Mouse (Mus musculus): ENCODE data around the gene Cd68. TPM values are rescaled to one million over a fixed set of nuclear protein-coding genes. Genes with fewer than 3 reads are reported as not detected.

Gene Cd68
- 100 to 1,000 TPM; 138 to 157 TPM for total RNA-seq (2023)

DNA sequence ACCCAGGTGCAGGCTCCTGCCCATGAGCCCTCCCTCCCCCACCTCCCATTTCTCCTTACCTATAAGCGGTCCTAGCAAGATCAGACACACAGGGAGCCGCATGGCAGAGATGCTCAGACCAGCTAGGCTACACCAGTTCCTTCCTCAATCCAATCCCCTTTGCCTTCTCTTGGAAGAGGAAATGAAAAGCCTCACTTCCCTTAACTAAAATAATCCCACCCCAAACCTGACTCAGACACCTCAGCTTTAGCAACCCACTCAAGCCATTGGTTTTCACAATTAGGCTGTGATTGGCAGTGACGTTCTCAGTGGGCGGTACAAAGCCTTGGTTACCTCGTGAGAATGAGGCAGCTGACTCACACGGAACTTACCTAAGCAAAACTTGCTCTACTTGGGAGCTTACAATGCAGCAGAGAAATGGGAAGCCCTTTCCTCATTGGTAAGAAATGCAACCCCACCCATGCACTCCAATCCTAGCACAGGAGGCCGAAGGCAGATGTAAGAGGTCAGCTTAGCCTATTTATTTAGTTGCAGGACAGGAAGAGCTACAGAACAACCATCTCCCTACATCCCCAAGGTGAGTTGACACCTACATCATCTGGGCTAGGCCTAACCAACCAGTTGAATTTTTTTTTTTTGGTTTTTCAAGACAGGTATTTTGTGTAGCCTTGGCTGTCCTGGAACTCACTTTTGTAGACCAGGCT lies at the start of gene Cd68:
TSS of gene Cd68 (minus strand) at position 193 of the 704 bp plus-strand sequence.

DNA sequence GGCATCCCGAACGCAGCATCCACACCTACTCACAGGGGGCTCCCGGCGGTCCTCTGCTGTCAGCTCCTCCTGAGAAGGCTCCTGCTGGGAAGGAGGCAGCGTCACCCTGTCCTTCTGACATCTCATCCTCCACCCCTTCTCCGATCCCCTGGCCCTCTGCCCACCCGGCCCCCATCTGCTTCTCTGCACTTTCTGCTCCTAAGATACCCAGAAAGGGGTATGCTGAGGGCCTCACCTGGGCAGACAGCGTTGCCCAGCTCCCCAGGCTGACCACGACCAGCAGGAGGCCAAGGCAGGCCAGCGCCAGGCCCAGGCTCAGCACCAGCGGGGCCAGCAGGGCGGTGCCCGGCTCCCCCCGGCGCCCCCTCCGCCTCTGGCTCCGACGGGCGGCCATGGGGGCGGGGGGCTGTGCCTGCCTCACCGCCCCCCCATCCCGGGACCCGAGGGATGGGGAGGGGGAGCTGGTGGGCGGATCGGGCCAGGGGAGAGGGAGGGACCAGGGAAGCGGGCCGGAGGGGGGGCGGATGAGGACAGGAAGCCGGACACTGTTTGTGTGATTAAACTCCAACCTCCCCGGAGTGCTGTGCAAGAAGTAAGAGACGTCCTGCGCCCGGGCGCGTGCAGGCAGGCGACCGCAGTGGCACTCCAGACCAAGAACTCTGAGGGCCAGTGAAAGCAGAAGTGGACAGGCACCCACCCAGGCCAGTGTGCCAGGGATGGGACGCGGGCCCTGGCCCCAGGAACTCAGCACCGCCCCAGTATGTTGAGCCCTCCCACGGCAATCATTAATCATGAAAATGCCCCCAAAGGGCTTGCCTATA lies 29.6 kb upstream of the Cd68 start, which contains the start of the genes Tnfsf12 and Tnfsfm13:
TSS of gene Tnfsf12 (minus strand) at position 489 of the 821 bp plus-strand sequence.
TSS of gene Tnfsfm13 (minus strand) at position 738 of the 821 bp plus-strand sequence.

DNA sequence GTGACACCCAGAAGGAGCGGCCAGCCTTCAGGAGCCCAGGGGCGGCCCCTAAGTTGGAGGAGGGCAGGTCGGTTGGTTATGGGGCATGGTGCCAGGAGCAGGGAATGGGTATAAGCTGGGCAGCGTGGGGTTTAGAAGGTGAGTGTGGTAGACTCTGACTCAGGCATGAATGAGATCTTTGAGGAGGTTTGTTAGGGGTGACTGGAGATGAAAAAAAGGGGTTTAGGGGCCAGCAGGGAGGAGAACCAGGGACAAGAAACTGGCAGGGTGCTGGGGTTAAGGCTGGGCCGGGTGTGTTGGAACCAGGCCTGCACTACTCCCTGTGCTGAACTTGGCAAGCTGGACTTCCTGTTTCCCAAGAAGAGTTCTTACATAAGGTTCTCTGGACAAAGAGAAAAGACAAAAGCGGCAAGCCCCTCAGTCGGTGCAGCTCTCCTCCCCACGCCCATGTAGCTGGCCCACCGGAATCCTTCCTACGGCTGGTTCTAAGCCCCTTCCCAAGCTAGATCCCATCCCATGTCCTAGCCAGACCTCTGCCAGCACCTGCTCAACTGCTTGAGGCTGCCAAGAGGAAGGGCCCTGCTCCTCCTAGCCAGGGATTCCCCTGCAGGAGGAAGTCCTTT lies 19.7 kb upstream of the Cd68 start, which contains the start of gene Tnfsf13:
TSS of gene Tnfsf13 (minus strand) at position 259 of the 623 bp plus-strand sequence.

DNA sequence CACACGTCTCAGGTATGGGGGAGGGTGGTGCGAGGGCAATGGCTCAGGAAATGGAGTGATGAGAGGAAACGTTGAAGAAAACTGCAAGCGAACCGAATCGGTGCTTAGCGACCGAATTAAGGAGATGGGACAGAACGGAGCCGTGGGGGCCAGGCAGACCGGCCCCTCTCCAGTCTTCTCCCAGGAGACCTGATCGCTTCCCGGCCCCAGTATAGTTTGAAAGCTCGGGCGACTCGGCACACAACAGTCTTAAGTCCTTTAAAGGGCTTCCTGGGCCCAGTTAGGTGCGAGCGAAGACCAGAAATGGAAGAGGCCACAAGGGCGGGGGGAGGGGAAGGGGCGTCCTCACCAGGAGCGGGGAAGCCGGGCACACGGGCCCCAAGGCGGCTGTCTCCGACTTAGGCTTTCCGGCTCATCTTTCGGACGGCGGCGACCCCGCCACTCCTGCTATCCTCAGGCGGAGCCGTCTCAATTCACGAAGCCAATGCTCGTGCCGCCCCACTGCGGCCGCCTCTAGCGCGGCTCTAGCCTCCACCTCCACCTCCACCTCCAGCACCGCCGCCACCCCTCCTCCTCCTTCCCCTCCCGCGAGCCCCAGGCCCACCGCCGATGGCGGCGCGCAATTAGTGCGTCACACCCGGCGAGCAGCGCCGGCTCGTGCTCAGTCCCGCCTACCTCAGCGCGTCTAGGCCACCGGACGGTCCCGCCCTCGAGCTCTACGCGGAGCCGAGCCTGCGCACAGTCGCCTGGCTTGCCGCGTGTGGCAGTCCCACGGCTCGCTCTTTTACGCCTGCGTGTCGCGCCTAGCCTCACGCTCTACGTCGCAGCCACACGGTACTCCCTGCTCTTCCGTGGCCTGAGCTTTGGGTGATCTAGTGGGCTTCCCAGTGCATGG lies 15.6 kb upstream of the Cd68 start, which contains the start of gene Senp3:
TSS of gene Senp3 (minus strand) at position 771 of the 895 bp plus-strand sequence.

GRCm38 (mm10) chr11:69672211-69672706 lies 6.3 kb upstream of the Cd68 start, which contains the start of gene Eif4a1:
Eif4a1 (minus strand) TSS chr11:69672423.

GRCm38 (mm10) chr11:69662213-69662966 lies 3.6 kb downstream of the Cd68 start, which contains the start of gene Mpdu1:
Mpdu1 (minus strand) TSS chr11:69662642.

DNA sequence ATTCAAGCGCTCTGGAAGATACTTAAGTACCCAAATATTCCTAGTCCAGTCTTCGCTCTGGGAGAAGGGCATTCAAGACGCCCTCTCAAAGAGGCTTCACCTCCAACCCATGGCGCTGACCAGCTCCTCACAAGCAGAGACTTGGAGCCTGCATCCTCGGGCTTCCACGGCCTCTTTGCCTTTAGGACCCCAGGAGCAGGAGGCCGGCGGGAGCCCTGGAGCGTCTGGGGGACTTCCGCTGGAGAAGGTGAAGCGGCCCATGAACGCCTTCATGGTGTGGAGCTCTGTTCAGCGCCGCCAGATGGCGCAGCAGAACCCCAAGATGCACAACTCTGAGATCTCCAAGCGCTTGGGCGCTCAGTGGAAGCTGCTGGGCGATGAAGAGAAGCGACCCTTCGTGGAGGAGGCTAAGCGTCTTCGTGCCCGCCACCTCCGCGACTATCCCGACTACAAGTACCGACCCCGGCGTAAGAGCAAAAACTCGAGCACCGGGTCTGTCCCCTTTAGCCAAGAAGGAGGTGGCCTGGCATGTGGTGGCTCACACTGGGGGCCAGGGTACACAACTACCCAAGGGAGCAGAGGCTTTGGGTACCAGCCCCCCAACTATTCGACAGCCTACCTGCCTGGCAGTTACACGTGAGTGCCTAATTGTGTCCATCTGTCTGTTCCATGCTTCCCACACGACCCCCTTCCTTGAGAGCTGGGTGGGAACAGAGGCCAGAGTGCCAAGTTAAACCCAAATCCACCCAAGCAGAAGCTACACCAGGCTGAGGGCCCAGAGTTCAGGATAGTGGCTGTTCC lies 10.5 kb downstream of the Cd68 start, which contains the start of gene Sox15:
TSS of gene Sox15 (plus strand) at position 51 of the 801 bp plus-strand sequence.

DNA sequence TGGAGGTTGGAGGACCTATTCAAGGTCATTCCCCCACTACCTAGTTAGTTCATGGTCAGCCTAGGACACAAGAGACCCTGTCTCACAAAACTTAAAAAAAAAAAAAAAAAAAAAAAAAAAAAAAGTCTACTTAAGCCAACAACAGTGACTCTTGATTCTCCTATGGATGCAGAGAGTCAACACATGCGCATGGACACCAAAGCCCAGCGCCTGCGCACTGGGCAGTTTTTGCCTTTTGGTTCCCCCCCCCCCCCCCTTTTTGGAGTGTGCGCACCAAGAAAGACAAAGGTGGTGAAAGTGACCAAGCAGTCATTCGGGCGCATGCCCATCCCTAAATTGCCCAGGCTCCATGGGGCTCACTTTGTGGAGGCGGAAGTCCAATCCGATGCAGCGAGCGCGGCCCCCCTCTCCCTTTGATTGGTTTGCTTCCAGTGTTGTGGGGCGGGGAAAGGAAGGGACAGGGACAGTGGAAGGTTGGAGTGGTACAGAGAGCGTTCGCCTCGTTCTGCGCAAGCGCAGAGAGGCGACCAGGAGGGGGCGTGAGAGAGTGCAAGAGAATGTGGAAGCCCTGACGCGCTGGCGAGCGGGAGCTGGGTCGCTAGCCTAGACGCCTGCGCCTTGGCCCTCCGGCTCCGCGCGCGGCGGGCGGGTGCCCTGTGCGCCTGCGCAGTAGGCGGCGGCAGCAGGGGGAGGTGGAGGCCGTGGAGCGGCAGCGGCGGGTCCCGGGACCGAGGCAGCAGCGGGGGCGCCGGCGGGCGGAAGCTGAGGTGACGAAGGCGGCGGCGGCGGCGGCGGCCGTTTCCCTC lies 33.5 kb downstream of the Cd68 start, which contains the start of gene Fxr2:
TSS of gene Fxr2 (plus strand) at position 707 of the 806 bp plus-strand sequence.

GRCm38 (mm10) chr11:69621571-69622268 lies 44.2 kb downstream of the Cd68 start, which contains the start of gene Sat2:
Sat2 (plus strand) TSS chr11:69622024.

DNA sequence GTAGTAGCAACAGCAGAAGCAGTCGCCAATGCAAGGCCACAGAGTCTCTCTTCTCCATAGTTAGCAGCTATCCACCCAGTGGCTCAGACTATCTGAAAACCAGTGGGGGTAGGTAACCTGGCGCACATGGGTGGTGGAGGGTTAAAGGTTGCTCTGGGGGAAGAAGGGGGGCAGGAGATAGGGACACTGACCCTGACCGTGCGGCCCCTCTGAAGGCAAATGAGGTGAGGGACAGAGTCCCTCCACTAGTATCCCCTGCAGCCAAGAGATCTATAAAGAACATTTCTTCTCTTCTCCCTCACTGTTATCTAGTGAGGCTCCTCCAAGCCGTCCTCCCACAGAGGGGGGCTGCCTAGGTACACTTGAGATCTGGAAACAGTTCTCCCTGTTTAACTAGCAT lies 48.1 kb downstream of the Cd68 start, which contains the start of gene Shbg:
TSS of gene Shbg (minus strand) at position 101 of the 400 bp plus-strand sequence.

Other genes with a start within 250 kb of the Cd68 start
- gene Dnah2, start 117.0 kb downstream of the Cd68 start, total RNA-seq (2023): 1 to 10 TPM; 9.6 to 9.8 TPM
- gene Efnb3, start 105.9 kb downstream of the Cd68 start, total RNA-seq (2023): under 1 TPM; 0.18 to 0.20 TPM
- 1 to 10 TPM; 9.0 to 9.8 TPM for gene Wrap53, start 85.9 kb downstream of the Cd68 start, total RNA-seq (2023)
- gene Trp53, start 85.8 kb downstream of the Cd68 start, total RNA-seq (2023): 10 to 100 TPM; 59.1 to 59.7 TPM
- 1 to 10 TPM; 5.4 to 6.9 TPM for gene Atp1b2, start 60.2 kb downstream of the Cd68 start, total RNA-seq (2023)
- gene Shbg, start 48.2 kb downstream of the Cd68 start, total RNA-seq (2023): not detected
- gene Sat2, start 44.1 kb downstream of the Cd68 start, total RNA-seq (2023): not detected
- 10 to 100 TPM; 42.3 to 53.2 TPM for gene Fxr2, start 33.2 kb downstream of the Cd68 start, total RNA-seq (2023)
- gene Sox15, start 10.8 kb downstream of the Cd68 start, total RNA-seq (2023): under 1 TPM in 1 of 2 experiments, not detected in 1; 0.55 TPM
- gene Mpdu1, start 3.5 kb downstream of the Cd68 start, total RNA-seq (2023): 10 to 100 TPM; 51.6 to 54.9 TPM
- 100 to 1,000 TPM; 554 to 653 TPM for gene Eif4a1, start 6.3 kb upstream of the Cd68 start, total RNA-seq (2023)
- 10 to 100 TPM; 64.7 to 65.2 TPM for gene Senp3, start 15.9 kb upstream of the Cd68 start, total RNA-seq (2023)
- 10 to 100 TPM; 15.8 to 16.0 TPM for gene Tnfsf13, start 19.6 kb upstream of the Cd68 start, total RNA-seq (2023)
- 1 to 10 TPM; 7.9 to 8.7 TPM for gene Tnfsf12, start 29.7 kb upstream of the Cd68 start, total RNA-seq (2023)
- 1 to 10 TPM; 4.7 to 5.5 TPM for gene Tnfsfm13, start 29.9 kb upstream of the Cd68 start, total RNA-seq (2023)
- 10 to 100 TPM; 82.6 to 86.1 TPM for gene Polr2a, start 92.5 kb upstream of the Cd68 start, total RNA-seq (2023)
- not detected for gene Slc35g3, start 95.8 kb upstream of the Cd68 start, total RNA-seq (2023)
- gene Zbtb4, start 99.8 kb upstream of the Cd68 start, total RNA-seq (2023): 1 to 10 TPM; 2.4 to 3.3 TPM
- 1 to 10 TPM in 1 of 2 experiments, under 1 TPM in 1; 0.79 to 1.9 TPM for gene Chrnb1, start 129.8 kb upstream of the Cd68 start, total RNA-seq (2023)
- under 1 TPM in 1 of 2 experiments, not detected in 1; 0.18 TPM for gene Fgf11, start 135.7 kb upstream of the Cd68 start, total RNA-seq (2023)
- not detected for gene Tmem102, start 139.5 kb upstream of the Cd68 start, total RNA-seq (2023)
- gene Gm39566, start 149.1 kb upstream of the Cd68 start, total RNA-seq (2023): not detected
- gene Spem2, start 152.3 kb upstream of the Cd68 start, total RNA-seq (2023): not detected
- gene Spem1, start 156.0 kb upstream of the Cd68 start, total RNA-seq (2023): not detected
- gene Nlgn2, start 171.6 kb upstream of the Cd68 start, total RNA-seq (2023): 1 to 10 TPM; 1.3 to 2.1 TPM
- 100 to 1,000 TPM in 1 of 2 experiments, 10 to 100 TPM in 1; 99.2 to 106 TPM for gene Tmem256, start 172.4 kb upstream of the Cd68 start, total RNA-seq (2023)
- 10 to 100 TPM; 35.0 to 35.9 TPM for gene Plscr3, start 180.2 kb upstream of the Cd68 start, total RNA-seq (2023)
- gene Tnk1, start 192.6 kb upstream of the Cd68 start, total RNA-seq (2023): not detected
- gene Tmem95, start 211.9 kb upstream of the Cd68 start, total RNA-seq (2023): 1 to 10 TPM in 1 of 2 experiments, under 1 TPM in 1; 0.88 to 1.2 TPM
- 1 to 10 TPM; 8.6 to 9.0 TPM for gene Kctd11, start 215.3 kb upstream of the Cd68 start, total RNA-seq (2023)
- 100 to 1,000 TPM; 260 to 263 TPM for gene Acap1, start 229.4 kb upstream of the Cd68 start, total RNA-seq (2023)
- 1 to 10 TPM; 3.0 to 3.2 TPM for gene 2810408A11Rik, start 234.8 kb upstream of the Cd68 start, total RNA-seq (2023)
- gene Neurl4, start 234.9 kb upstream of the Cd68 start, total RNA-seq (2023): 10 to 100 TPM; 20.9 to 27.6 TPM
- gene Gps2, start 247.7 kb upstream of the Cd68 start, total RNA-seq (2023): 10 to 100 TPM; 69.0 to 84.5 TPM

Measured in neutrophil, adult 83 days (primary cell).